Comparison of ENCODE assay signal across 8 mouse cellular contexts in the genomic region with DNA sequence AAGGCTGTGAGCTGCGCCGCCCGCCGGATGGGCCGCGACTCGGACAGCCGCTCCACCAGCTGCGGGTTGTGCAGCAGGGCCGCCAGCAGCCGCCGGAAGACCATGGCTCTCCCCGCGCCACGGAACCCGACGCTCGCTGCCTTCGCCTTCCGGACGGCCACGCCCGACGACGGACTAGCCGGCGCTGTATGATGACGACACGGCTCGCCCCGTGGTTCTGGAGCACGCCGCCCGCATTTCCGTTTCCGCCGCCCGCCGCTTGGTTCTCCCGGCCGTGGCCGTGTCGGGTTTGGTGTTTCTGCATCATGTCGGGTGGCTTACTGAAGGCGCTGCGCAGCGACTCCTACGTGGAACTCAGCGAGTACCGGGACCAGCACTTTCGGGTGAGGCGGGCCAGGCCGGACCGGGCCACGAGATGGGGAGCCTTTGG. TPM values are rescaled to one million over a fixed set of nuclear protein-coding genes. Genes with fewer than 3 reads are reported as not detected.
A peak's percentile ranks its signal among the peaks of the same experiment; 100 is the strongest.
DNase-seq lines count a peak whose midpoint lies in the region; ATAC-seq and TF ChIP-seq lines count a peak whose summit lies in the region.

A gene (minus strand): TSS at position 150 of the 430 bp plus-strand sequence.
A gene (plus strand): TSS at position 169 of the 430 bp plus-strand sequence.

- H3K4me1 ChIP-seq in ES-Bruce4 (ENCODE audit: control insufficient read depth, insufficient read depth, low read length) = no peaks in the 10 kb centered on the region
- peaks cover 18% of the 10 kb centered on the region for H3K4me1 ChIP-seq in forebrain, embryonic 14.5 days (ENCODE audit: control insufficient read depth, insufficient read depth, low read length)
- H3K4me1 ChIP-seq in neural tube, embryonic 15.5 days = peaks cover 52% of the 10 kb centered on the region

- TF ChIP-seq CTCF in ES-Bruce4 (IDR thresholded peaks at IDR 0.05; ENCODE audit: low read depth, low read length) = no peak

- no peaks in the 10 kb centered on the region for H3K9me3 ChIP-seq in ES-Bruce4 (replicated peaks; ENCODE audit: control insufficient read depth, insufficient read depth, low read length, poor library complexity, severe bottlenecking)
- no peaks in the 10 kb centered on the region for H3K9me3 ChIP-seq in forebrain, embryonic 14.5 days (replicated peaks; ENCODE audit: control insufficient read depth, low read length)
- no peaks in the 10 kb centered on the region for H3K9me3 ChIP-seq in neural tube, embryonic 15.5 days (replicated peaks)

- DNase-seq in forebrain, embryonic 14.5 days (ENCODE audit: low spot score) = peak; percentile 97
- DNase-seq in heart, postnatal 14 days = peak; percentile 95 to 99
- peak; percentile 96 for DNase-seq in layer of hippocampus, adult 11-12 months (ENCODE audit: low spot score)
- DNase-seq in lung, adult 18-20 months = peak; percentile 94 to 95
- peak; percentile 94 for DNase-seq in testis, postnatal 14 days (ENCODE audit: low spot score)

- peak; percentile 77 for ATAC-seq in cerebellum, adult (ENCODE audit: insufficient number of reproducible peaks, low FRiP score, low TSS enrichment)
- peak; percentile 93 for ATAC-seq in forebrain, embryonic 14.5 days
- ATAC-seq in neural tube, embryonic 15.5 days (ENCODE audit: low FRiP score) = peak; percentile 89

- no peak within 1 kb of the TSS for H3K27ac ChIP-seq in ES-Bruce4 (ENCODE audit: insufficient read depth, low read length)
- peak within 1 kb of the TSS; percentile 86 for H3K27ac ChIP-seq in forebrain, embryonic 14.5 days (ENCODE audit: low read depth, low read length)
- H3K27ac ChIP-seq in neural tube, embryonic 15.5 days (replicated peaks) = peak within 1 kb of the TSS; percentile 94

- intact Hi-C loops in heart, postnatal 14 days (cut with DNase I) = loop anchor here (5.0 kb wide), 2 partner anchors 54 to 299 kb away; a partner anchor contains a TSS

- no peaks in the 10 kb centered on the region for H3K27me3 ChIP-seq in ES-Bruce4 (ENCODE audit: control insufficient read depth, insufficient read depth, low read length, poor library complexity, severe bottlenecking)
- no peaks in the 10 kb centered on the region for H3K27me3 ChIP-seq in forebrain, embryonic 14.5 days (replicated peaks; ENCODE audit: control insufficient read depth, insufficient read depth, low read length)
- no peaks in the 10 kb centered on the region for H3K27me3 ChIP-seq in neural tube, embryonic 15.5 days (replicated peaks)

- peak; percentile 34 for TF ChIP-seq POLR2A in ES-Bruce4 (IDR thresholded peaks at IDR 0.05; ENCODE audit: insufficient read depth, low read length)

- no peak for TF ChIP-seq EP300 in ES-Bruce4 (IDR thresholded peaks at IDR 0.05; ENCODE audit: insufficient read depth, low read depth, low read length)

- under 1% methylated on average over 51 of the region's 55 CpGs for WGBS in forebrain, embryonic 14.5 days
- under 1% methylated on average over 55 of the region's 55 CpGs for WGBS in neural tube, embryonic 15.5 days

- peak within 1 kb of the TSS; percentile 77 for H3K4me3 ChIP-seq in ES-Bruce4 (ENCODE audit: low read depth, low read length)
- peak within 1 kb of the TSS; percentile 87 for H3K4me3 ChIP-seq in forebrain, embryonic 14.5 days (ENCODE audit: low read depth, low read length)
- peak within 1 kb of the TSS; percentile 93 for H3K4me3 ChIP-seq in neural tube, embryonic 15.5 days (replicated peaks)

- peak within 1 kb of the TSS; percentile 72 for H3K9ac ChIP-seq in ES-Bruce4 (ENCODE audit: low read depth, poor library complexity, severe bottlenecking)
- peak within 1 kb of the TSS; percentile 90 for H3K9ac ChIP-seq in forebrain, embryonic 14.5 days (ENCODE audit: low read length)
- peak within 1 kb of the TSS; percentile 93 for H3K9ac ChIP-seq in neural tube, embryonic 15.5 days (replicated peaks)

- H3K4me2 ChIP-seq in forebrain, embryonic 14.5 days (ENCODE audit: low read length) = peak within 1 kb of the TSS; percentile 93
- H3K4me2 ChIP-seq in neural tube, embryonic 15.5 days = peak within 1 kb of the TSS; percentile 87

- H3K36me3 ChIP-seq in ES-Bruce4 (ENCODE audit: control insufficient read depth, insufficient read depth, low read length, poor library complexity, severe bottlenecking) = peaks cover 6% of the 10 kb centered on the region
- H3K36me3 ChIP-seq in forebrain, embryonic 14.5 days (ENCODE audit: control insufficient read depth, insufficient read depth, low read length) = peaks cover 16% of the 10 kb centered on the region; the same call in 1 of the 2 replicates
- peaks cover 16% of the 10 kb centered on the region; the same call in 1 of the 2 replicates for H3K36me3 ChIP-seq in neural tube, embryonic 15.5 days

RNA-seq across cellular contexts. Expression of the first gene that starts in this region (rescaled TPM):
- 15.6 and 17.7 TPM in 2 replicates for polyA plus RNA-seq in ES-Bruce4 (2011; ENCODE audit: insufficient read depth, insufficient read length, low read depth, missing spikeins)
- 127 and 136 TPM in 2 replicates for polyA plus RNA-seq in forebrain, embryonic 14.5 days (2014; fragmentation: Nextera tagmentation; extraction: Ambion mirVana)
- total RNA-seq in heart, postnatal 14 days (2021) = 10 to 100 TPM; 68.9 to 74.9 TPM
- polyA plus RNA-seq in neural tube, embryonic 15.5 days (2015; fragmentation: Nextera tagmentation; extraction: Ambion mirVana) = 111 and 126 TPM in 2 replicates

RNA-seq across cellular contexts. Expression of the second gene that starts in this region (rescaled TPM):
- 84.8 and 90.2 TPM in 2 replicates for polyA plus RNA-seq in ES-Bruce4 (2011; ENCODE audit: insufficient read depth, insufficient read length, low read depth, missing spikeins)
- polyA plus RNA-seq in forebrain, embryonic 14.5 days (2014; fragmentation: Nextera tagmentation; extraction: Ambion mirVana) = 103 and 116 TPM in 2 replicates
- 10 to 100 TPM; 23.3 to 25.2 TPM for total RNA-seq in heart, postnatal 14 days (2021)
- 90.5 and 98.7 TPM in 2 replicates for polyA plus RNA-seq in neural tube, embryonic 15.5 days (2015; fragmentation: Nextera tagmentation; extraction: Ambion mirVana)
